Mouse (Mus musculus) left cerebral cortex, postnatal 10 days (tissue): ENCODE measurements around the gene Irf2bpl. TPM values are rescaled to one million over a fixed set of nuclear protein-coding genes. Genes with fewer than 3 reads are reported as not detected.

ENCODE experiments used
- DNase-seq, 2 experiments: peaks; one replicate each; pipeline ENCODE4 v3.0.0; 2021 to 2022; ENCODE audit warnings: low spot score in 2 of 2, mixed read lengths in 1 of 2; ENCODE audit errors: extremely low spot score in 1 of 2
- intact Hi-C: fragments of 180-260 bp; cut with DNase I; formaldehyde crosslinking; loops from one replicate; pipeline ENCODE4 v1.15.1; 2025
- total RNA-seq, 2 experiments: library from RNA; stranded (reverse); gene quantifications; 2 replicates each; pipeline ENCODE4 v1.2.3; 2021

Gene Irf2bpl
- total RNA-seq, 2 experiments from 2014 or later = 86.4 to 89.5 TPM

- intact Hi-C loops = no loop called here
- DNase-seq = peak in 1 of 2 experiments; percentile 56
These were observed 12.1 kb downstream of the Irf2bpl start for GRCm38 (mm10) chr12:86872335-86873040.

- intact Hi-C loops = no loop called here
- DNase-seq = no peak
These were observed 12.8 kb downstream of the Irf2bpl start for GRCm38 (mm10) chr12:86871666-86872334.

GRCm38 (mm10) chr12:86870996-86871395 is 13.6 kb downstream of the Irf2bpl start:
- intact Hi-C loops = no loop called here
- DNase-seq = no peak

GRCm38 (mm10) chr12:86869761-86870160 is 14.8 kb downstream of the Irf2bpl start:
- no peak for DNase-seq
- intact Hi-C loops = no loop called here

- DNase-seq = no peak
- intact Hi-C loops = no loop called here
These were observed 17.1 kb downstream of the Irf2bpl start for GRCm38 (mm10) chr12:86867271-86868223.

- no peak for DNase-seq
- intact Hi-C loops = no loop called here
These were observed 20.1 kb downstream of the Irf2bpl start for GRCm38 (mm10) chr12:86864316-86865020.

- intact Hi-C loops = no loop called here
These were observed 24.4 kb downstream of the Irf2bpl start for GRCm38 (mm10) chr12:86859924-86860790.

GRCm38 (mm10) chr12:86858983-86859872 is 25.4 kb downstream of the Irf2bpl start:
- DNase-seq = peak in 1 of 2 experiments; percentile 31
- intact Hi-C loops = no loop called here

More at GRCm38 (mm10) chr12:86859924-86860790, 24.4 kb downstream of the Irf2bpl start:
- DNase-seq = peak in 1 of 2 experiments; percentile 42

- DNase-seq = no peak
- intact Hi-C loops = no loop called here
These were observed 26.1 kb downstream of the Irf2bpl start for GRCm38 (mm10) chr12:86858498-86858897.

- intact Hi-C loops = no loop called here
- DNase-seq = no peak
These were observed 27.3 kb downstream of the Irf2bpl start for GRCm38 (mm10) chr12:86857290-86857689.

- peak; percentile 57 to 87 for DNase-seq
- intact Hi-C loops = no loop called here
These were observed 28.9 kb downstream of the Irf2bpl start for GRCm38 (mm10) chr12:86855670-86856069.

- DNase-seq = no peak
- intact Hi-C loops = no loop called here
These were observed 31.1 kb downstream of the Irf2bpl start for GRCm38 (mm10) chr12:86853516-86853915.

GRCm38 (mm10) chr12:86851313-86851712 is 33.3 kb downstream of the Irf2bpl start:
- DNase-seq = no peak
- intact Hi-C loops = no loop called here

GRCm38 (mm10) chr12:86850746-86851145 is 33.9 kb downstream of the Irf2bpl start:
- intact Hi-C loops = no loop called here
- no peak for DNase-seq

- intact Hi-C loops = no loop called here
- DNase-seq = peak; percentile 66 to 79
These were observed 34.5 kb downstream of the Irf2bpl start for GRCm38 (mm10) chr12:86849945-86850626.

- no peak for DNase-seq
- intact Hi-C loops = no loop called here
These were observed 41.6 kb downstream of the Irf2bpl start for GRCm38 (mm10) chr12:86842866-86843459.
